Mouse (Mus musculus): ENCODE data around the gene Olfr1328. TPM values are rescaled to one million over a fixed set of nuclear protein-coding genes. Genes with fewer than 3 reads are reported as not detected.
"Not testable (repeated sequence)": the region's sequence is repeated elsewhere in the genome, so short reads cannot be mapped to it uniquely, and the experiment has no call there.

Olfr1328 gene
- not detected in 2 replicates for polyA plus RNA-seq (2015; fragmentation: Nextera tagmentation; extraction: Ambion mirVana)

DNA sequence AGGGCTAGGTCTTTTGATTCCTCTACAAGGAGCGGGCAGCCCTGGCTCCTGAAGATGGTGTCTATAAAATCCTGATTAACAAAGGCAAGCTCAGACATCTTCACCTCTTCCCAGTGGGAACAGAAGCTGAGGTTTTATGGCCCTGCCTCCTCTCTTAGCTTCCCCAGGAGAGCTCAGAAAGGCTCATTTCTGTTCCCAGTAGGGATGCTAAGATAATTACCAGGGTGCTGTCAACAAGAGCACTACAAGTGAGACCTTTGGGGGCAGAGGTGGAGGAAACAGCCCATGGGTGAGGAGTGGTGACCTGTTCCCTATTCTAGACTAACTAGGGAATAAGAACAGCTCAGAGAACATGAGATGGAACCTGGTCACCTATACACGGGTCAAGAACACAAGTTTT lies at the start of gene Olfr1328:
TSS of gene Olfr1328 (minus strand) at position 101 of the 400 bp plus-strand sequence.
- Histone ChIP-seq H3K4me2 (no peak within 1 kb of the TSS), H3K9me3 (replicated peaks) (no peaks in the 10 kb centered on the region), H3K27ac (no peak within 1 kb of the TSS), H3K9ac (no peak within 1 kb of the TSS), H3K36me3 (no peaks in the 10 kb centered on the region), H3K4me3 (replicated peaks) (no peak within 1 kb of the TSS), H3K4me1 (replicated peaks) (no peaks in the 10 kb centered on the region), H3K27me3 (no peaks in the 10 kb centered on the region)
- DNase-seq (no peak), ATAC-seq (ENCODE audit: low read depth) (no peak)
- 40% methylated on average over 2 of the region's 2 CpGs for WGBS (ENCODE audit: insufficient replicate concordance)

GRCm38 (mm10) chr4:118985291-118985690 lies 46.9 kb upstream of the Olfr1328 start:
- ATAC-seq (ENCODE audit: low read depth) = no peak
- no peak for DNase-seq
- WGBS (ENCODE audit: insufficient replicate concordance) = 66% methylated on average over 4 of the region's 4 CpGs
- Histone ChIP-seq H3K27me3 (0 out of 2 replicates have a peak, but pooled peaks cover 5% of the 10 kb centered on the region), H3K4me3 (replicated peaks) (no peak overlapping the region), H3K27ac (no peak overlapping the region), H3K9ac (no peak overlapping the region), H3K4me2 (no peak overlapping the region), H3K4me1 (replicated peaks) (0 out of 2 replicates have a peak, but pooled peaks cover 3% of the 10 kb centered on the region), H3K9me3 (replicated peaks) (no peaks in the 10 kb centered on the region), H3K36me3 (no peaks in the 10 kb centered on the region)

GRCm38 (mm10) chr4:118973281-118973680 lies 34.9 kb upstream of the Olfr1328 start:
- no peak overlapping the region for H3K27ac ChIP-seq
- no peak overlapping the region for H3K9ac ChIP-seq
- H3K27me3 ChIP-seq = no peaks in the 10 kb centered on the region
- no peak for ATAC-seq (ENCODE audit: low read depth)
- DNase-seq = no peak
- H3K9me3 ChIP-seq (replicated peaks) = no peaks in the 10 kb centered on the region
- no peak overlapping the region for H3K4me2 ChIP-seq
- 57% methylated on average over 2 of the region's 2 CpGs for WGBS (ENCODE audit: insufficient replicate concordance)
- no peaks in the 10 kb centered on the region for H3K36me3 ChIP-seq
- H3K4me1 ChIP-seq (replicated peaks) = no peaks in the 10 kb centered on the region
- H3K4me3 ChIP-seq (replicated peaks) = no peak overlapping the region

DNA sequence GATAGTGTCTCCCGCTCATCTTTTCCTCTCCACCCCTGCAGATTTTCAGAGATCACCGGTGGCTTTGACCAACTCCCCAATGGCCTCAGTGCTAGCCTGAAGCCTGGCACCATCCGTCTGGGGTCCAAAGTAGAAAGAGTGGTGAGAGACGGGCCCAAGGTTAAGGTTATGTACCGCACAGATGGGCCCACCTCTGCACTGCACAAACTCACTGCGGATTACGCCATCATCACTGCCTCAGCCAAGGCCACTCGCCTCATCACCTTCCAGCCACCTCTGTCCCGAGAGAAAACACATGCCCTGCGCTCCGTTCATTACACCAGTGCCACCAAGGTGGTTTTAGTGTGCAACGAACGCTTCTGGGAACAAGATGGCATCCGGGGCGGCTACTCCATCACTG lies 29.3 kb upstream of the Olfr1328 start:
- Histone ChIP-seq H3K4me2 (no peak overlapping the region), H3K27ac (no peak overlapping the region), H3K27me3 (no peaks in the 10 kb centered on the region), H3K9ac (no peak overlapping the region), H3K4me3 (replicated peaks) (no peak overlapping the region), H3K9me3 (replicated peaks) (no peaks in the 10 kb centered on the region), H3K36me3 (no peaks in the 10 kb centered on the region), H3K4me1 (replicated peaks) (no peaks in the 10 kb centered on the region)
- WGBS (ENCODE audit: insufficient replicate concordance) = 82% methylated on average over 15 of the region's 15 CpGs
- DNase-seq (no peak), ATAC-seq (ENCODE audit: low read depth) (no peak)

- no peaks in the 10 kb centered on the region for H3K4me1 ChIP-seq (replicated peaks)
- H3K36me3 ChIP-seq = no peaks in the 10 kb centered on the region
- no peaks in the 10 kb centered on the region for H3K27me3 ChIP-seq
- H3K4me2 ChIP-seq = no peak within 1 kb of the TSS
- WGBS (ENCODE audit: insufficient replicate concordance) = 63% methylated on average over 2 of the region's 2 CpGs
- no peak within 1 kb of the TSS for H3K27ac ChIP-seq
- no peak within 1 kb of the TSS for H3K9ac ChIP-seq
- H3K9me3 ChIP-seq (replicated peaks) = no peaks in the 10 kb centered on the region
- DNase-seq = no peak
- H3K4me3 ChIP-seq (replicated peaks) = no peak within 1 kb of the TSS
- ATAC-seq (ENCODE audit: low read depth) = no peak
Observed at GRCm38 (mm10) chr4:118961141-118961628, 22.8 kb upstream of the Olfr1328 start, which contains the start of gene Lao1. Gene Lao1, plus strand, starts transcription at chr4:118961578.

- no peak overlapping the region for H3K4me3 ChIP-seq (replicated peaks)
- no peak overlapping the region for H3K4me2 ChIP-seq
- H3K27ac ChIP-seq = no peak overlapping the region
- DNase-seq (no peak), ATAC-seq (ENCODE audit: low read depth) (no peak)
- H3K9ac ChIP-seq = no peak overlapping the region
- no peaks in the 10 kb centered on the region for H3K27me3 ChIP-seq
- no peaks in the 10 kb centered on the region for H3K9me3 ChIP-seq (replicated peaks)
- WGBS (ENCODE audit: insufficient replicate concordance) = 68% methylated on average over 7 of the region's 7 CpGs
- H3K36me3 ChIP-seq = no peaks in the 10 kb centered on the region
- no peaks in the 10 kb centered on the region for H3K4me1 ChIP-seq (replicated peaks)
Observed at GRCm38 (mm10) chr4:118958812-118959211, 20.4 kb upstream of the Olfr1328 start.

GRCm38 (mm10) chr4:118931326-118931725 lies 7.1 kb downstream of the Olfr1328 start:
- H3K27me3 ChIP-seq; H3K9ac ChIP-seq; H3K4me2 ChIP-seq; ATAC-seq (ENCODE audit: low read depth); H3K4me3 ChIP-seq (replicated peaks); H3K9me3 ChIP-seq (replicated peaks); DNase-seq; H3K4me1 ChIP-seq (replicated peaks); H3K27ac ChIP-seq; H3K36me3 ChIP-seq: not testable (repeated sequence)
- 72% methylated on average over 3 of the region's 3 CpGs for WGBS (ENCODE audit: insufficient replicate concordance)

DNA sequence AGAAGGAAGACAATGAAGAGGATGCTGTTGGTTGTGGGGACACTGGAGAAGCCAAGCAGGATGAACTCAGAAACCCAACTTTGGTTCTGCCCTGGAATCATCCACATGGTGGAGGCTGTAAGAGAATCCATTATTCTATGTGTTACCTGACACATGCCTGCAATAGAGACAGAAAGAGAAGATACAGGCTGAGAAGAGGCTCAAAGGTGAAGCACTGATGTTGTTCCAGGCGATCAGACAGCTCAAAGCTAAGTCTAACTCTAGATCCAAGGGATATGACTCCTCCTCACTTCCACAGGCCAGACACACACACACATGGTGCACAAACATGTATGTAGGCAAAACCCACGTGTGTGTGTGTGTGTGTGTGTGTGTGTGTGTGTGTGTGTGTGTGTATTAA lies 21.0 kb downstream of the Olfr1328 start, which contains the start of gene Olfr1329:
TSS of gene Olfr1329 (minus strand) at position 101 of the 400 bp plus-strand sequence.
- not testable (repeated sequence) for DNase-seq; H3K9me3 ChIP-seq (replicated peaks); ATAC-seq (ENCODE audit: low read depth); H3K9ac ChIP-seq; H3K4me2 ChIP-seq; H3K27me3 ChIP-seq; H3K27ac ChIP-seq; H3K4me3 ChIP-seq (replicated peaks); H3K36me3 ChIP-seq; H3K4me1 ChIP-seq (replicated peaks)
- WGBS (ENCODE audit: insufficient replicate concordance) = 27% methylated on average over 2 of the region's 2 CpGs

DNA sequence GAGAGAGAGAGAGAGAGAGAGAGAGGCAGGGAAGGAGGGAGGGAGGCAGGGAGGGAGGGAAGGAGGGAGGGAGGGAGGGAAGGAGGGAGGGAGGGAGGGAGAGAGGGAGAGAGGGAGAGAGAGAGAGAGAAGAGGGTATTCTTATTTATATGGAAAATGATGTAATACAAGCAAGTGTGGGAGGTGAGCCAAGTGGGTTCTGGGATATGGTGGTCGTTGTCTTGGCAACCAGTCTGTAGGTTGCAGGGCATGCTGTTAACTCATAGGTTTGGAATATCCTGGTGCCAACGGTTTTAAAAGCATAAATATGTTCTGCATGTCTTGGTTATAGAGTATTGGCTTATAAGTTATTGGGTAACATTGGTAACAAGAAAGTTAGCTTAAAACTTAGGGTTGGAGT lies 36.4 kb downstream of the Olfr1328 start:
- no peak overlapping the region for H3K4me3 ChIP-seq (replicated peaks)
- 47% methylated on average over 2 of the region's 2 CpGs for WGBS (ENCODE audit: insufficient replicate concordance)
- no peak overlapping the region for H3K9ac ChIP-seq
- H3K4me1 ChIP-seq (replicated peaks) = no peaks in the 10 kb centered on the region
- ATAC-seq (ENCODE audit: low read depth) = no peak
- H3K27me3 ChIP-seq = no peaks in the 10 kb centered on the region
- H3K4me2 ChIP-seq = no peak overlapping the region
- H3K36me3 ChIP-seq = no peaks in the 10 kb centered on the region
- no peak overlapping the region for H3K27ac ChIP-seq
- H3K9me3 ChIP-seq (replicated peaks) = no peaks in the 10 kb centered on the region
- no peak for DNase-seq

GRCm38 (mm10) chr4:118888297-118888696 lies 50.1 kb downstream of the Olfr1328 start, which contains the start of gene Olfr1330:
Gene Olfr1330, plus strand, starts transcription at chr4:118888597.
- no peak for ATAC-seq (ENCODE audit: low read depth)

More at GRCm38 (mm10) chr4:118888297-118888696, 50.1 kb downstream of the Olfr1328 start, which contains the start of gene Olfr1330:
- H3K4me2 ChIP-seq = no peak within 1 kb of the TSS
- H3K36me3 ChIP-seq = no peaks in the 10 kb centered on the region
- no peak within 1 kb of the TSS for H3K4me3 ChIP-seq (replicated peaks)
- no peak within 1 kb of the TSS for H3K27ac ChIP-seq
- H3K9ac ChIP-seq = no peak within 1 kb of the TSS
- DNase-seq = no peak
- H3K4me1 ChIP-seq (replicated peaks) = no peaks in the 10 kb centered on the region
- no peaks in the 10 kb centered on the region for H3K27me3 ChIP-seq
- H3K9me3 ChIP-seq (replicated peaks) = no peaks in the 10 kb centered on the region
- 51% methylated on average over 1 of the region's 1 CpGs for WGBS (ENCODE audit: insufficient replicate concordance)
